Mouse (Mus musculus): ENCODE measurements around the gene Enpep. TPM values are rescaled to one million over a fixed set of nuclear protein-coding genes. Genes with fewer than 3 reads are reported as not detected.

Enpep gene
- 10 to 100 TPM in 1 of 2 experiments, 1 to 10 TPM in 1; 9.1 to 11.1 TPM for total RNA-seq (2021)
- long read RNA-seq, experiment 1, full-length matches to known transcripts, result 3 of 6 reads
- long read RNA-seq, experiment 1, partial matches to known transcripts, result 3 of 6 reads
- long read RNA-seq, experiment 1, other reads (novel, unspliced or antisense), result 0 of 6 reads
- long read RNA-seq, experiment 2, full-length matches to known transcripts, result 12 of 15 reads
- long read RNA-seq, experiment 2, partial matches to known transcripts, result 1 of 15 reads
- long read RNA-seq, experiment 2, other reads (novel, unspliced or antisense), result 2 of 15 reads

- peak; percentile 69 for DNase-seq
Observed at GRCm38 (mm10) chr3:129332586-129332985, at the start of gene Enpep. TSS of gene Enpep (minus strand) at chr3:129332720.

- DNase-seq, result no peak
Observed at GRCm38 (mm10) chr3:129379109-129379508, 46.6 kb upstream of the Enpep start.

GRCm38 (mm10) chr3:129375087-129375486 lies 42.6 kb upstream of the Enpep start:
- DNase-seq, result no peak

- no peak for DNase-seq
Observed at GRCm38 (mm10) chr3:129373108-129373507, 40.6 kb upstream of the Enpep start.

- no peak for DNase-seq
Observed at GRCm38 (mm10) chr3:129369491-129369890, 37.0 kb upstream of the Enpep start.

- DNase-seq, result no peak
Observed at GRCm38 (mm10) chr3:129365919-129366318, 33.4 kb upstream of the Enpep start.

- peak; percentile 51 for DNase-seq
Observed at GRCm38 (mm10) chr3:129364818-129365390, 32.4 kb upstream of the Enpep start.

GRCm38 (mm10) chr3:129363426-129363825 lies 30.9 kb upstream of the Enpep start:
- DNase-seq, result no peak

GRCm38 (mm10) chr3:129358115-129358514 lies 25.6 kb upstream of the Enpep start:
- DNase-seq, result no peak

- no peak for DNase-seq
Observed at GRCm38 (mm10) chr3:129353901-129354300, 21.4 kb upstream of the Enpep start.

GRCm38 (mm10) chr3:129351320-129351877 lies 18.9 kb upstream of the Enpep start:
- DNase-seq, result no peak

GRCm38 (mm10) chr3:129347277-129347676 lies 14.8 kb upstream of the Enpep start:
- no peak for DNase-seq

- no peak for DNase-seq
Observed at GRCm38 (mm10) chr3:129342767-129343166, 10.2 kb upstream of the Enpep start.

- DNase-seq, result no peak
Observed at GRCm38 (mm10) chr3:129341066-129341465, 8.5 kb upstream of the Enpep start.

- peak; percentile 8 for DNase-seq
Observed at GRCm38 (mm10) chr3:129338296-129339091, 6.0 kb upstream of the Enpep start.

GRCm38 (mm10) chr3:129332142-129332541 lies 378 bp downstream of the Enpep start:
- no peak for DNase-seq

- no peak for DNase-seq
Observed at GRCm38 (mm10) chr3:129331427-129331826, 1.1 kb downstream of the Enpep start.

- no peak for DNase-seq
Observed at GRCm38 (mm10) chr3:129328056-129328455, 4.5 kb downstream of the Enpep start.

GRCm38 (mm10) chr3:129321585-129321984 lies 10.9 kb downstream of the Enpep start:
- DNase-seq, result no peak

GRCm38 (mm10) chr3:129317032-129317729 lies 15.3 kb downstream of the Enpep start:
- no peak for DNase-seq

GRCm38 (mm10) chr3:129313671-129314415 lies 18.7 kb downstream of the Enpep start:
- peak; percentile 24 for DNase-seq

Measured in adrenal gland, postnatal 10 days (tissue).